Mouse (Mus musculus) megakaryocyte, embryonic 14.5 days (primary cell): Measurements from ENCODE around the gene Ifnl3. TPM values are rescaled to one million over a fixed set of nuclear protein-coding genes. Genes with fewer than 3 reads are reported as not detected.
A peak's percentile ranks its signal among the peaks of the same experiment; 100 is the strongest.
"Not testable (repeated sequence)": the region's sequence is repeated elsewhere in the genome, so short reads cannot be mapped to it uniquely, and the experiment has no call there.

Experiments
- H3K27me3 ChIP-seq: replicated peaks from 2 replicates; pipeline ENCODE3; 2012; ENCODE audit warnings: inconsistent platforms
- H3K36me3 ChIP-seq: replicated peaks from 2 replicates; pipeline ENCODE3; 2012; ENCODE audit warnings: low read length, inconsistent platforms, mixed read lengths
- H3K4me1 ChIP-seq: 2 replicates; pipeline ENCODE4 v1.6.1; 2012; ENCODE audit warnings: inconsistent platforms
- H3K4me3 ChIP-seq: replicated peaks from 2 replicates; pipeline ENCODE3; 2012; ENCODE audit warnings: moderate library complexity, mild to moderate bottlenecking, inconsistent platforms
- H3K9me3 ChIP-seq: 2 replicates; pipeline ENCODE4 v1.6.1; 2012; ENCODE audit warnings: inconsistent platforms
- FLI1 ChIP-seq: IDR thresholded peaks from 2 replicates; pipeline ENCODE4 v1.6.1; 2012; ENCODE audit warnings: low read length, inconsistent platforms, mixed read lengths
- GATA1 ChIP-seq: IDR thresholded peaks from 3 replicates; pipeline ENCODE4 v1.6.1; 2012; ENCODE audit warnings: mixed read lengths, low read length, inconsistent platforms, borderline replicate concordance
- polyA plus RNA-seq: library from polyadenylated mRNA; stranded (reverse); fragments of >175 nt; gene quantifications from 2 replicates; pipeline ENCODE4 v1.2.3, GENCODE M21; 2012; ENCODE audit warnings: low replicate concordance; ENCODE audit not compliant: insufficient read depth

Ifnl3 gene
- not detected in 2 replicates for polyA plus RNA-seq

- H3K36me3 ChIP-seq, H3K4me1 ChIP-seq, H3K4me3 ChIP-seq, H3K9me3 ChIP-seq, H3K27me3 ChIP-seq: not testable (repeated sequence)
Observed at GRCm38 (mm10) chr7:28522536-28522935, at the start of gene Ifnl3. Ifnl3 (plus strand) TSS chr7:28522836.

GRCm38 (mm10) chr7:28476191-28476590, 46.4 kb upstream of the Ifnl3 start:
- Histone ChIP-seq H3K4me3 (no peak overlapping the region), H3K9me3 (no peaks in the 10 kb centered on the region), H3K36me3 (no peaks in the 10 kb centered on the region), H3K4me1 (peaks cover 26% of the 10 kb centered on the region), H3K27me3 (peaks cover 10% of the 10 kb centered on the region)
- TF ChIP-seq GATA1: no peak

- TF ChIP-seq FLI1: no peak
- Histone ChIP-seq H3K27me3 (peaks cover 12% of the 10 kb centered on the region), H3K4me3 (no peak overlapping the region), H3K4me1 (peaks cover 19% of the 10 kb centered on the region), H3K9me3 (no peaks in the 10 kb centered on the region), H3K36me3 (no peaks in the 10 kb centered on the region)
Observed at GRCm38 (mm10) chr7:28477363-28477762, 45.3 kb upstream of the Ifnl3 start.

GRCm38 (mm10) chr7:28478854-28479253, 43.8 kb upstream of the Ifnl3 start:
- peaks cover 12% of the 10 kb centered on the region for H3K27me3 ChIP-seq
- H3K4me3 ChIP-seq: peak overlapping the region; percentile 23
- no peaks in the 10 kb centered on the region for H3K9me3 ChIP-seq
- TF ChIP-seq FLI1 (no peak), GATA1 (no peak)
- no peaks in the 10 kb centered on the region for H3K36me3 ChIP-seq
- H3K4me1 ChIP-seq: peaks cover 20% of the 10 kb centered on the region

GRCm38 (mm10) chr7:28482854-28483253, 39.8 kb upstream of the Ifnl3 start:
- no peak for TF ChIP-seq GATA1
- no peak for TF ChIP-seq FLI1
- no peaks in the 10 kb centered on the region for H3K36me3 ChIP-seq
- H3K9me3 ChIP-seq: no peaks in the 10 kb centered on the region
- H3K4me3 ChIP-seq: no peak overlapping the region
- peaks cover 16% of the 10 kb centered on the region for H3K27me3 ChIP-seq
- H3K4me1 ChIP-seq: peaks cover 52% of the 10 kb centered on the region

GRCm38 (mm10) chr7:28484192-28484591, 38.4 kb upstream of the Ifnl3 start:
- no peak overlapping the region for H3K4me3 ChIP-seq
- peaks cover 14% of the 10 kb centered on the region for H3K27me3 ChIP-seq

GRCm38 (mm10) chr7:28488030-28488491, 34.6 kb upstream of the Ifnl3 start:
- Histone ChIP-seq H3K4me3 (peak overlapping the region; percentile 47), H3K27me3 (peaks cover 10% of the 10 kb centered on the region), H3K36me3 (no peaks in the 10 kb centered on the region), H3K4me1 (peaks cover 48% of the 10 kb centered on the region), H3K9me3 (peaks cover 6% of the 10 kb centered on the region)
- TF ChIP-seq FLI1: no peak
- TF ChIP-seq GATA1: no peak

More at GRCm38 (mm10) chr7:28484192-28484591, 38.4 kb upstream of the Ifnl3 start:
- Histone ChIP-seq H3K36me3 (no peaks in the 10 kb centered on the region), H3K9me3 (no peaks in the 10 kb centered on the region), H3K4me1 (peaks cover 50% of the 10 kb centered on the region)
- TF ChIP-seq GATA1 (no peak), FLI1 (no peak)

GRCm38 (mm10) chr7:28490410-28490809, 32.2 kb upstream of the Ifnl3 start:
- no peak for TF ChIP-seq GATA1
- no peak for TF ChIP-seq FLI1
- peaks cover 34% of the 10 kb centered on the region for H3K4me1 ChIP-seq
- H3K9me3 ChIP-seq: peaks cover 6% of the 10 kb centered on the region
- peaks cover 12% of the 10 kb centered on the region for H3K27me3 ChIP-seq
- H3K36me3 ChIP-seq: no peaks in the 10 kb centered on the region
- H3K4me3 ChIP-seq: peak overlapping the region; percentile 53

- H3K36me3 ChIP-seq: no peaks in the 10 kb centered on the region
- H3K4me1 ChIP-seq: peaks cover 31% of the 10 kb centered on the region
- peaks cover 10% of the 10 kb centered on the region for H3K27me3 ChIP-seq
- peaks cover 6% of the 10 kb centered on the region for H3K9me3 ChIP-seq
- no peak overlapping the region for H3K4me3 ChIP-seq
- TF ChIP-seq GATA1: no peak
- no peak for TF ChIP-seq FLI1
Observed at GRCm38 (mm10) chr7:28490903-28491302, 31.7 kb upstream of the Ifnl3 start.

- Histone ChIP-seq H3K9me3 (peaks cover 10% of the 10 kb centered on the region), H3K27me3 (peaks cover 14% of the 10 kb centered on the region), H3K36me3 (no peaks in the 10 kb centered on the region), H3K4me3 (no peak overlapping the region), H3K4me1 (peaks cover 18% of the 10 kb centered on the region)
- TF ChIP-seq GATA1 (no peak), FLI1 (no peak)
Observed at GRCm38 (mm10) chr7:28492310-28492709, 30.3 kb upstream of the Ifnl3 start.

- TF ChIP-seq FLI1: no peak
- Histone ChIP-seq H3K4me3 (no peak overlapping the region), H3K9me3 (peaks cover 12% of the 10 kb centered on the region), H3K36me3 (no peaks in the 10 kb centered on the region), H3K4me1 (peaks cover 5% of the 10 kb centered on the region), H3K27me3 (peaks cover 11% of the 10 kb centered on the region)
Observed at GRCm38 (mm10) chr7:28495426-28495825, 27.2 kb upstream of the Ifnl3 start.
